Mouse (Mus musculus) forebrain, embryonic 14.5 days (tissue): ENCODE data around the gene Mon2. TPM values are rescaled to one million over a fixed set of nuclear protein-coding genes. Genes with fewer than 3 reads are reported as not detected.

Experiments used
- ATAC-seq: fragments of 200-750 bp; cut with Nextera tagmentation; 2 replicates; pipeline ENCODE4 v1.8.0; 2017; ENCODE audit warnings: mild to moderate bottlenecking, moderate library complexity
- DNase-seq: peaks from one replicate; pipeline ENCODE4 v3.0.0-alpha.2; 2015; ENCODE audit warnings: low spot score
- H3K27ac ChIP-seq: fragments of 300-500 bp; sonication (generic); 2 replicates; pipeline ENCODE4 v1.5.1; 2014; ENCODE audit warnings: low read depth, mild to moderate bottlenecking, control low read depth, low read length, moderate library complexity
- H3K27me3 ChIP-seq: fragments of 300-500 bp; sonication (generic); replicated peaks from 2 replicates; pipeline ENCODE4 v1.6.1; 2014; ENCODE audit warnings: low read length, control low read depth, mixed read lengths; ENCODE audit not compliant: control insufficient read depth, insufficient read depth
- H3K36me3 ChIP-seq: fragments of 300-500 bp; sonication (generic); 2 replicates; pipeline ENCODE4 v1.6.1; 2014; ENCODE audit warnings: low read length, control low read depth; ENCODE audit not compliant: control insufficient read depth, insufficient read depth
- H3K4me1 ChIP-seq: fragments of 300-500 bp; sonication (generic); 2 replicates; pipeline ENCODE4 v1.6.1; 2014; ENCODE audit warnings: antibody characterized with exemption, low read length, control low read depth; ENCODE audit not compliant: control insufficient read depth, insufficient read depth
- H3K4me2 ChIP-seq: fragments of 300-500 bp; sonication (generic); 2 replicates; pipeline ENCODE4 v1.6.1; 2014; ENCODE audit warnings: mild to moderate bottlenecking, control low read depth, low read length
- H3K4me3 ChIP-seq: fragments of 300-500 bp; sonication (generic); 2 replicates; pipeline ENCODE4 v1.5.1; 2014; ENCODE audit warnings: low read depth, low read length, control low read depth
- H3K9ac ChIP-seq: fragments of 300-500 bp; sonication (generic); 2 replicates; pipeline ENCODE4 v1.6.1; 2014; ENCODE audit warnings: mild to moderate bottlenecking, low read length, control low read depth, moderate library complexity
- H3K9me3 ChIP-seq: fragments of 300-500 bp; sonication (generic); replicated peaks from 2 replicates; pipeline ENCODE4 v1.6.1; 2016; ENCODE audit warnings: low read length, control low read depth, mixed read lengths; ENCODE audit not compliant: control insufficient read depth
- WGBS: fragments of 180-500 bp; shearing (Covaris S2); extraction: QIAGEN DNeasy Blood & Tissue Kit; methylation state at CpG from one replicate; pipeline ENCODE4 v1.1.7; 2014; 5-methylcytosine and 5-hydroxymethylcytosine counted together
- polyA plus RNA-seq: library from polyadenylated mRNA; unstranded; fragments of >200 nt; fragmentation: Nextera tagmentation; extraction: Ambion mirVana; gene quantifications from 2 replicates; pipeline ENCODE4 v1.2.1, GENCODE M21; 2014

The Mon2 gene
- polyA plus RNA-seq, 1 experiment from 2014 or later, result 23.5 TPM

GRCm38 (mm10) chr10:123084307-123084706, 8.0 kb upstream of the Mon2 start:
- WGBS, result 49% methylated on average over 9 of the region's 9 CpGs
- no peak overlapping the region for H3K4me2 ChIP-seq
- peak; percentile 50; the same call in 1 of the 2 replicates for ATAC-seq
- no peaks in the 10 kb centered on the region for H3K9me3 ChIP-seq
- H3K27me3 ChIP-seq, result no peaks in the 10 kb centered on the region
- H3K9ac ChIP-seq, result no peak overlapping the region
- H3K4me1 ChIP-seq, result no peaks in the 10 kb centered on the region
- H3K4me3 ChIP-seq, result no peak overlapping the region
- H3K36me3 ChIP-seq, result no peaks in the 10 kb centered on the region
- no peak overlapping the region for H3K27ac ChIP-seq
- DNase-seq, result no peak

GRCm38 (mm10) chr10:123075751-123076242, 508 bp downstream of the Mon2 start:
- H3K9ac ChIP-seq, result peak overlapping the region; percentile 88
- ATAC-seq (peak; percentile 77; the same call in 1 of the 2 replicates), DNase-seq (no peak)
- H3K27me3 ChIP-seq, result no peaks in the 10 kb centered on the region
- under 1% methylated on average over 44 of the region's 48 CpGs for WGBS
- H3K4me3 ChIP-seq, result peak overlapping the region; percentile 89
- H3K9me3 ChIP-seq, result no peaks in the 10 kb centered on the region
- peak overlapping the region; percentile 63 for H3K27ac ChIP-seq
- peaks cover 3% of the 10 kb centered on the region; the same call in 1 of the 2 replicates for H3K36me3 ChIP-seq
- peak overlapping the region; percentile 74 for H3K4me2 ChIP-seq
- H3K4me1 ChIP-seq, result peaks cover 12% of the 10 kb centered on the region

- peaks cover 11% of the 10 kb centered on the region for H3K4me1 ChIP-seq
- DNase-seq (no peak), ATAC-seq (no peak)
- no peak overlapping the region for H3K9ac ChIP-seq
- H3K36me3 ChIP-seq, result peaks cover 7% of the 10 kb centered on the region; the same call in 1 of the 2 replicates
- WGBS, result 94% methylated on average over 2 of the region's 2 CpGs
- H3K4me3 ChIP-seq, result no peak overlapping the region
- 0 out of 2 replicates have a peak, but pooled peaks cover 3% of the 10 kb centered on the region for H3K9me3 ChIP-seq
- H3K27ac ChIP-seq, result no peak overlapping the region
- no peak overlapping the region for H3K4me2 ChIP-seq
- H3K27me3 ChIP-seq, result no peaks in the 10 kb centered on the region
Measured at GRCm38 (mm10) chr10:123071997-123072396, 4.3 kb downstream of the Mon2 start.

GRCm38 (mm10) chr10:123063021-123063420, 13.3 kb downstream of the Mon2 start:
- no peak overlapping the region for H3K4me2 ChIP-seq
- ATAC-seq (no peak), DNase-seq (no peak)
- WGBS, result 90% methylated on average over 2 of the region's 2 CpGs
- H3K4me1 ChIP-seq, result no peaks in the 10 kb centered on the region
- no peaks in the 10 kb centered on the region for H3K9me3 ChIP-seq
- H3K27me3 ChIP-seq, result no peaks in the 10 kb centered on the region
- 0 out of 2 replicates have a peak, but pooled peaks cover 5% of the 10 kb centered on the region for H3K36me3 ChIP-seq
- H3K27ac ChIP-seq, result no peak overlapping the region
- H3K4me3 ChIP-seq, result no peak overlapping the region
- H3K9ac ChIP-seq, result no peak overlapping the region

GRCm38 (mm10) chr10:123060831-123061230, 15.5 kb downstream of the Mon2 start:
- no peak overlapping the region for H3K4me3 ChIP-seq
- no peaks in the 10 kb centered on the region for H3K9me3 ChIP-seq
- 92% methylated on average over 6 of the region's 6 CpGs for WGBS
- DNase-seq (no peak), ATAC-seq (no peak)
- no peaks in the 10 kb centered on the region for H3K4me1 ChIP-seq
- 0 out of 2 replicates have a peak, but pooled peaks cover 5% of the 10 kb centered on the region for H3K36me3 ChIP-seq
- no peaks in the 10 kb centered on the region for H3K27me3 ChIP-seq
- no peak overlapping the region for H3K9ac ChIP-seq
- H3K4me2 ChIP-seq, result no peak overlapping the region
- no peak overlapping the region for H3K27ac ChIP-seq

GRCm38 (mm10) chr10:123057082-123057481, 19.2 kb downstream of the Mon2 start:
- no peaks in the 10 kb centered on the region for H3K4me1 ChIP-seq
- H3K27me3 ChIP-seq, result no peaks in the 10 kb centered on the region
- H3K4me2 ChIP-seq, result no peak overlapping the region
- H3K27ac ChIP-seq, result no peak overlapping the region
- H3K9ac ChIP-seq, result no peak overlapping the region
- H3K36me3 ChIP-seq, result 0 out of 2 replicates have a peak, but pooled peaks cover 5% of the 10 kb centered on the region
- no peak for ATAC-seq
- 96% methylated on average over 1 of the region's 1 CpGs for WGBS
- no peaks in the 10 kb centered on the region for H3K9me3 ChIP-seq
- DNase-seq, result no peak
- no peak overlapping the region for H3K4me3 ChIP-seq

- no peak for DNase-seq
- Histone ChIP-seq H3K9me3 (no peaks in the 10 kb centered on the region), H3K27ac (no peak overlapping the region), H3K9ac (no peak overlapping the region), H3K4me2 (no peak overlapping the region), H3K4me3 (no peak overlapping the region), H3K4me1 (no peaks in the 10 kb centered on the region), H3K36me3 (0 out of 2 replicates have a peak, but pooled peaks cover 5% of the 10 kb centered on the region), H3K27me3 (no peaks in the 10 kb centered on the region)
- ATAC-seq, result no peak
- 86% methylated on average over 10 of the region's 10 CpGs for WGBS
Measured at GRCm38 (mm10) chr10:123056463-123056862, 19.8 kb downstream of the Mon2 start.

- Histone ChIP-seq H3K36me3 (peaks cover 13% of the 10 kb centered on the region; the same call in 1 of the 2 replicates), H3K9ac (no peak overlapping the region), H3K4me2 (no peak overlapping the region), H3K4me3 (no peak overlapping the region), H3K4me1 (no peaks in the 10 kb centered on the region), H3K27ac (no peak overlapping the region), H3K27me3 (no peaks in the 10 kb centered on the region), H3K9me3 (no peaks in the 10 kb centered on the region)
- ATAC-seq (no peak), DNase-seq (no peak)
- 87% methylated on average over 9 of the region's 9 CpGs for WGBS
Measured at GRCm38 (mm10) chr10:123055205-123056000, 20.9 kb downstream of the Mon2 start.

GRCm38 (mm10) chr10:123053557-123053956, 22.7 kb downstream of the Mon2 start:
- H3K36me3 ChIP-seq, result peaks cover 21% of the 10 kb centered on the region
- no peak overlapping the region for H3K4me3 ChIP-seq
- ATAC-seq (no peak), DNase-seq (no peak)
- no peak overlapping the region for H3K4me2 ChIP-seq
- WGBS, result 90% methylated on average over 4 of the region's 4 CpGs
- no peaks in the 10 kb centered on the region for H3K9me3 ChIP-seq
- no peaks in the 10 kb centered on the region for H3K4me1 ChIP-seq
- no peaks in the 10 kb centered on the region for H3K27me3 ChIP-seq
- no peak overlapping the region for H3K27ac ChIP-seq
- H3K9ac ChIP-seq, result no peak overlapping the region
